Mouse (Mus musculus): ENCODE results near the gene Esp18. TPM values are rescaled to one million over a fixed set of nuclear protein-coding genes. Genes with fewer than 3 reads are reported as not detected.

Esp18 gene
- not detected in 2 replicates for polyA plus RNA-seq (2012; rRNA removed; ENCODE audit: low replicate concordance)

GRCm38 (mm10) chr17:39406059-39406458 is at the start of gene Esp18:
Esp18 (plus strand) TSS chr17:39406359.

Other genes with a start within 250 kb of the Esp18 start
- not detected in 2 replicates for gene Esp16, start 129.8 kb downstream of the Esp18 start, polyA plus RNA-seq (2012; rRNA removed; ENCODE audit: low replicate concordance)
- not detected in 2 replicates for gene Esp15, start 234.6 kb downstream of the Esp18 start, polyA plus RNA-seq (2012; rRNA removed; ENCODE audit: low replicate concordance)

Data from duodenum, adult 2 months (tissue).